Mouse (Mus musculus) frontal cortex, postnatal 14 days (tissue): ENCODE results near the gene Dera.

Experiments used
- DNase-seq, 2 experiments: peaks; one replicate each; pipeline ENCODE4 v3.0.0; 2022; ENCODE audit warnings: low spot score in 2 of 2

Dera gene

DNA sequence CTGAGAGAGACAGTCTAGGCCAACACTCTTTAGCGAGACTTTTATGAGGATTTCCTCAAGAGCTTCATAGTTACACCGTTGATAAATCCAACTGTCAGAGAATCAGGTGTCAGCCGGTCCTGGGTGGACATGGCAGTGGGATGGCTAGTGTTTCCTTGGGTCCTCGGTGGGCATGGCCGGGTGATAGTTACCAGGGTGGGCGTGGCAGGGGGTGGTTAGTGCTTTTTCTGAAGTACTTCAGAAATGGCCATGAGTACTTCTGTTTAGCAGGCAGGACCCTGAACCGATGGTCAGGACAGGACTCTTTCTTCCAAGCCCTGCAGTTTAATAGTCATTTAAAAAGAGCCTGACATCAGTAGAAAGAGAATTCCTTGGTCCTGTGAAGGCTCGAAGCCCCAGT lies 52.5 kb downstream of the Dera start:
- DNase-seq: no peak

DNA sequence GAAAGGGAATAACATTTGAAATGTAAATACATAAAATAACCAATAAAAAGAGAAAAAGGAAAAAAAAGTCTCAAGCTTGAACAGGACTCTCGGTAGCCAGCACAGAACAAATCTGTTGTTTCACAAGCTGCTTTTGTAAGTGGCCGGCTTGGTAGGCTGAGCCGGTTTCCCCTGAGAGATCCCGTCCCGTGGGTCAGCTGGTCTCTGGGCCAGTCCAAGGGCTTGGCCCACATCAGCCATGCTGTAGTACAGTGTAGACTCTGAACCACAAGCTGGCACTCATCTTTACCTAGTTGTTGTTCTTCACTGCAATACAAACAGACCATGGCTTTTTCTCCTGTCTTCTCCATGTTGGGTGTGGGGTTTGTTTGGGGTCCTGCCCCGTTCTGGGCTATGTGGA lies 53.0 kb downstream of the Dera start:
- no peak for DNase-seq

DNA sequence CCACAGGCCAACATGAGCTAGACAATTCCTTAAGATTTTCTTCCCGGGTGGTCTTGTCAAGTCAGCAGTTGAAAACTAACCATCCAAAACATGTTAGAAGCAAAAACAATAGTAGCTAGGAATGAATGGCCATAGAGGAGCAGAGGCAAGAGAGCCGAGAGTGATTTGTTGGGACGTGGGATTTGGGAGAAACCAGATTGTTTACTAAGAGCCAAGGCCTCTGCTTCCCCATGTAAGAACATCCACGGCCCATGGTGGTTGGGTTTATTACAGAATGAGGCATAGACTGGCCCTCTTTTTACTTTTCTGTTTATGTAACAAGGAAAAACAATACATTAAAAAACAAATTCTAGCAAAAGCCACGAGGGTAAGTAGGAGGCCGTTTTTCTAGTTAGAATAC lies 54.4 kb downstream of the Dera start:
- no peak for DNase-seq

DNA sequence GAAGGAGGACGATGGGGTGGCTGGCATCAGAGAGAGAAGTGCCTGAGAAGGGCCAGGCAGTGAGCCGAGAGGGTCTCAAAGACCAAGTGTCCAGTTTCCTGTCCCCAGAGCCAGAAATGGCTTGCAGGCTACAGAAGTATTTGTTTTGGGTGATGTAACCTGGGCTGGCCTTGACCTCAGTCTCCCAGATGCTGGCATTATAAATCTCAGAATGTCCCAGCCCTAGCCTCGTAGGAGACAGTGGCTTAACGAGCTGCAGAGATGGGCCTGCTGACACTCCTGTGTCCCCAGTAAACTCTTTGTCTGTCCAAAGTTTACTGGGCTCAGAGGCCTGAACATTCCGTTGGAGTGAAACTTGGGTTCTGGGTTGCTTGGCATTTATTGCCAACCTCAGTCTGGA lies 55.8 kb downstream of the Dera start:
- no peak for DNase-seq

DNA sequence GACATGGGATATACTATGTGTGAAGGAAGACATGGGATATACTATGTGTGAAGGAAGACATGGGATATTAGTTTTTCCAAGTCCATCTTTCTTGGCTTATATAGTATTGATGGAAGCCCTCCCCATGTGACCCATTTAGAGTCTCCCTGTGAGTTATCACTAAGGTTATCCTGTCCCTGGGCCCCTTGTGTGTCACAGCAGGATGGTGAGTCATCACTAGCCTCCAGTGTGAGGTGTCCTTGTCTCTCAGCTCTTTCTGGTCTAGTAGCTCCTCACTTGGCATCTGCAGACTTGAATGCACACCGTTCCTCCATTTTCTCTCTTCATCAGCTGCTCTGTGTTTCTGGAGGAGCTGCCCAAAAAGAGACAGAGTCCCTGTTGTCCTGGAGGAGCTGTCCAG lies 59.7 kb downstream of the Dera start:
- DNase-seq: no peak

DNA sequence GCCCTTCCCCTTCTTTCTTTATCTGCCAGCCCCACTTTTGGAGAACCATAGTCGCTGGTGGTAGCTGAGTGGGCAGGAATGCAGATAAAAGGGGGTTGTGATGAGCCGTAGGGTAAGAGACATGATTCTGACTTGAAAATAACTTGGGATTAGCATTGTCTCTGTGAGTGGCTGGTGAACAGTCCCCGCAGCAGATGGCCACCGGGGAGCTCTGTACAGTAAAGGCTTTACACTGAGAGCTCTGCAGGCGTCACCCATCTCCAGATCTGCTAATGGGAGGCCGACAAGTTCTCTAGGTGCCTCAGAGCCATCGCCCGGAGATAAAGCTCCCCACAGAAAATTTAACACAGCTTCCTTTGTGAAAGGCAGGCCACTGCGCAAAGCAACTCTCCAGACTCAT lies 62.2 kb downstream of the Dera start:
- peak in 1 of 2 experiments; percentile 11 for DNase-seq

DNA sequence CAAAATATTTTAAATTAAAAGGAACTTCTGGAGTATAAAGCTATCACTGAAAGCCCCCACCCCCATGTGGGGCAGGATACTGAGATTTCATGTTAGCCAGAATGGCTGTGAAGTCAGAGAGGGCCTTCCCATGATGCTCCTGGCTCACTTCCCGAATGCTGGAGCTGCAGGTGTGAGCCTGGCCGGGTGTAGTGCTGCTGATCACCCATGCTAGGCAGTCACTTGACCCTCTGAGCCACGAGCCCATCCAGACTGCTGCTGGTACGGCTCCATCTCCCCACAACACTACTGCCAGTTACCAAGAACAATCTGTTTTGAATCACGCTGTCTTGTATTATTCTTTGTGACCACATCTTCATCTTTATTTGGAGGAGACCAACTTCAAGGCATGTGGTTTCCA lies 68.2 kb downstream of the Dera start:
- DNase-seq: no peak

DNA sequence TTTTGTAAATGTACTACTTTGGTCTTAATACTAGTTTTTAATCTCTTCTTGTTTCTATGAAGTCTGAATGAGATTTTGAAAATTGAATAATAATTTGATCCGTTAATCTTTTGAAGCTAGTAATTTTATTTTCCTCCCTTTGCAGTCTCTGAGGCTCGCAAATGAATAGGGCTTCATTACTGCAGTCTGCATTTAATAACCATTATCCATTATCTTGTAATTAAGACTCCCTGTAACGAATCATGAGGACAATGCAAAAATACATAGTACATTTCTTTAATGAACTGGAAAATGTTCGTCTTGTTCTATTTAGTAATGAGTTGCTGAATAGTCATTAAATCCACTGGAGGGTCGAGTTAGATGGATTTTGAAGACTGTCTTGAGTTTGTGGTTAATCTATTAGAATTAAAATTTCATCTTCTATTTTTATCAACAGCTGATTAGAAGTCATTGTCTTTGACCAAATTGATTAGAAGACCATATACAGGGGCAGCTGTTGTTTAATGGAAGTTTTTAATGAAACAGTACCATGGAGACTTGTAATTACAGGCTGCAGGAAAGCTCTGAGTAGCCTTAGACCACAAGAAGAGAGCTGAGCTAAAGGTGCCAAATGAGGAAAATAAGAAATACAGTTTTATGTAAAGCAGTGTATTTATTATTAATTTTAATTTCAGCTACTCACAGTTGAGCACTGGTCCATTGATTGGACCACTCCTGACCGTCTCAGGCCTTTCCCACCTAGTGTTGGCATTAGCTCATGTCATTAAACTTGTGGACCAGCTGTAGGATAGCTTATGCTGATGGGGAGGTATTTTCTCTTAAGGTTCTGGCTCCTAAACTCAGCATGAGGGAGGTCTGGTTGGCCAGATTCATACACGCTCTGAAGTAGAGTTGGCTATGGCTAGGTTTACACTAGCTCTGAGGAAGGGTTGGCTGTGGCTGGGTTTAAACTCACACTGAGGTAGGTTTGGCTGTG lies 70.0 kb downstream of the Dera start:
- no peak for DNase-seq

DNA sequence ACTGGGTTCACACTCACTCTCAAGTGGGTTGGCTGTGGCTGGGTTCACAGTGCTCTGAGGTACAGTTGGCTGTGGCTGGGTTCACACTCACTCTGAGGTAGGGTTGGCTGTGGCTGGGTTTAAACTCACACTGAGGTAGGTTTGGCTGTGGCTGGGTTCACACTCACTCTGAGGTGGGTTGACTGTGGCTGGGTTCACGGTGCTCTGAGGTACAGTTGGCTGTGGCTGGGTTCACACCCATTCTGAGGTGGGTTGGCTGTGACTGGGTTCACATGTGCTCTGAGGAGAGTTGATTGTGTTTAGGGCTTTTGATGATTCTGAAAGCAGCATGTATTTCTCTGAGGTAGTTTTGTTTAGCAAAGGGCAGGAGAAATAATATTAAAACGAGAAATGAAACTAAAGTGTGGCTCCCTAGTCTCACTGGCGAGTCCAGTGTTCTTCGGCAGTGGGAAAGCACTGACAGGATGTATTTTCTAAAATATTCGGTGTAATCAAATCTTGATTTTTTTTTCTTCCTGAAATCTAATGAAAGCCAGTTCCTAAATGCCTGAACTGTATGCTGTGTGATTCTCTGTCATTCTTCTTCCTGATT lies 70.8 kb downstream of the Dera start:
- DNase-seq: no peak

DNA sequence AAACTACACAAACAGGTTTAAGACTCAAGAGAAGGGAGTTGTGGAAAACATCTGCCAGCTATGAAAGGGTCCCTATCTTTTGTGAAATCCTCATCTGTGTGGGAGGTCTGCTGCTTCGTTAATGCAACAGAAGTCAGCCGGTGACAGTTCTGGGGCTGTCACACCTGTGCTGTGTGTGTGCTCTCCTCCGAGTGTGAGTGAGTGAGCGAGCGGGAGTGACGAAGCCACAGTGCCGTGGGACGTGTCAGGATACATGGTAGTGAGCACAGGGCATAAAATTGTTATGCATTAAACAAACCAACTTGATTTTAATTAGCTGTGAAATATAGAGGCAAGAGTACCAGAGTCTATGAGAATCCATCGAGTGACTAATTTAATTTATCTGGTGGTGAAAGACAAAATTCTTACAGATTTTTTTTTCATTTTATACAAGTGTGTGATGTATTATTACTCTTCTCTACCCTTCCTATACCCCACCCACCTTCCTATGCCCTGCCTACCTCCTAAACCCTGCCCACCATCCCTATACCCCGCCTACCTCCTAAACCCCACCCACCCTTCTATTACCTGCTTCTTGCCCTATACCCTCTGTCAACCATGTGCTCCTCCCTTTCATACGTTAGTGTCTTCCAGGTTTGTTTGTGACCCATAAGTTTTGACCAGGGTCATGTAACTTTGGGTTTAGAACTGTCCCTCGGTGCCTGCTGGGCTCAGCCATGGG lies 74.9 kb downstream of the Dera start:
- DNase-seq: no peak

DNA sequence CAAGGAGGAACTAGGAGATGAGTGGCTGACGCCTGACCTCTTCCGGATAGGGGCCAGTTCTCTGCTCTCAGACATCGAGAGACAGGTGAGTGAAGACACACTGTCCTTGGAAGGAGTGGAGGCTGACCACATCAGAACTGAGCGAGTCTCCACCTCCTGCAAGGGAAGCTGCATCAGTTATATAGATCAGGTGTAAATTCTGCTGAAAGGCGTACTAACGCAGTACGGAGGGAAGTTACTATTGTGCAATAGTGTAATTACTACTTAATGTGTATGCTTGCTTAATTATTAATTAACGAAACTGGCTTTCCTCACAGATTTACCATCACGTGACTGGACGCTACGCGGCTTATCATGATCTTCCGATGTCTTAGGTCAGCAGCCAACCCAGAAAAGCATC lies 82.5 kb downstream of the Dera start:
- DNase-seq: no peak

DNA sequence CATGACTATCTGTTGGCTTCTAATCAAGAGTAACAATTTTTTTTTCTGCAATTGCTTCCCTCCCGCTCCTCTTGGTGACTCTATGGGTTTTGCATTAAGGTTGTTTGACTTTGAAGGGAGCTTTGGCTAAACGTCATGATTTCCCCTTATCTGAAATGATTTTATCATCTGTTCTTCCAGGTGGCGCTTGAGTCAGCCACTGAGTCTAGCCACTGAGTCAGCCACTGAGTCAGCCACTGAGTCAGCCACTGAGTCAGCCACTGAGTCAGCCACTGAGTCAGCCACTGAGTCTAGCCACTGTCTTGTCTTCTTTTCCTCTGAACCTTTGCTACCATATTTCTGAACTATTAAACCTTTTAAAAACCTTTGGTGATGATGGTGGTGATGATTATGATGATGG lies 89.0 kb downstream of the Dera start:
- no peak for DNase-seq

DNA sequence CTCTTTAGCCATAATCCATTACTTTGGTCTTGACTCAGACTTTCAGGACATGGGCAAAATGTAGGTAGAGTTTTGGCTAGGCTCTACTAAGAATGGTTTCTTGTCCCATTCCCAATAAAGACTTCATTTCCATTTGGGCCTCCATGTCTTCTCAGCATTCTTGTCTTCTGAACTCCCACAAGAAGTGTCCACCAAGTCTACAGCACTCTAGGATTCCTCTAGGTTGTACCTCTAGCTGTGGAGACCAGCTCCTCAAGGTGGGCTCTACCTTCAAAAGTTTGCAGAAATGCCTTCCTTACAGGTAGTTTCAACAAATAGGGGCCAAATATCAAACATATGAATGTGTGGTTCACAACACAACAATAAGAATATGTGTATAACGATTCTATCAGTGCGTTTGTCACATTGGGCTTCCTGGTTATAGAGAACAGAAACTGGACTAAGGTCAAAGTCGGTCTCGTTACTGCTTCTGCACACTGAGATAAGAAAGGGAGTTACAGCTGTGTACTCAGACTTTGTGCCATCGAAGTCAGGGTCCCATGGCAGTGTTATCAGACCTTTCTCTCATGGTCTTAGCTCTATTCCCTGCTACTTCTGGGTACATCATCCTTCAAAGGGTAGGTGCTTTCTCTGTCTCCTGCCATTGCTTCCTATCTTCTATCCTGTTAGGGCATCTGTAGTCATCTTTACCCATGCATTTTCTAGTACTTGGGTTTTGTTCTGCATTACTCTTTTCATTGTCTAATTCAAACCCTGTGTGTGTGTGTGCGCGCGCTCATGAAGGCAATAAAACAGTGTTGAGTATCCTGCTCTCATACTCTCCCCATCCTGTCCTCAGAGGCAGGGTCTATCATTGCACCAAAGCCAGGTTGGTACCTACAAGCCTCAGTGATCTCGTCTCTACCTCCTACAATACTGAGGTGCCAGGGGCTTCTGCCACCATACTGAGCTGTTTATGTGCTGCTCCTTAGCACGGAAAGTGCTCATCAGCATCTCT lies 103.2 kb downstream of the Dera start:
- no peak for DNase-seq

DNA sequence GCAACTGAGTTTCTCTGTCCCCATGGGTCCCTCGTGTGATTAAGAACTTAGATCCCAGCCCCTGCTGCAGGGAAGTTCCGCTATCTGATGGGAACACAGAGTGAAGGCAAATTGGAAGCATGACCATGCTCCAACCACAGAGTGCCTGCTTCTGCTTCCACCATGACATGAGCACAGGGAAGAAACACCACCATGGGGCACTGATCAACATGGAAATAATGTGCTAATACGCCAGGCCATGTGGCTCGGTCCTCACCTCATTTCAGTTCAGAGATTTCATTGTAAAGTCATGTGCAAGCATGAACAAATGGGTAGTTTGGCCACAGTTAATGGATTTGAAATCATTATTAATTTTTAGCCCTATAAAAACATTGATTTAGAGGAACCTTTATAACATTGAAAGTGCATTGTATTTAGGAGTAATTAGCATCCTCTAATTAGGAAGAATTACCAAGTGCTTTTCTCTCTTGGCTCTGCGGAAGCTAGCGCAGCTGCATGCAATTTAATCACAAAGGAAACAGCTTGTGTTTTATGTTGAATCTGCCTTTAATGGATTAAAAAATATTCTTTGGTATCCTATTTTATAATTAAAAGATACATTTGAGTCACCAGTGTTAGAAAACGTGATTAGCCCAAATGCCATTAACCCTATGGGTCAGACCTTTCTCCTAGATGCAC lies 115.7 kb downstream of the Dera start:
- no peak for DNase-seq

DNA sequence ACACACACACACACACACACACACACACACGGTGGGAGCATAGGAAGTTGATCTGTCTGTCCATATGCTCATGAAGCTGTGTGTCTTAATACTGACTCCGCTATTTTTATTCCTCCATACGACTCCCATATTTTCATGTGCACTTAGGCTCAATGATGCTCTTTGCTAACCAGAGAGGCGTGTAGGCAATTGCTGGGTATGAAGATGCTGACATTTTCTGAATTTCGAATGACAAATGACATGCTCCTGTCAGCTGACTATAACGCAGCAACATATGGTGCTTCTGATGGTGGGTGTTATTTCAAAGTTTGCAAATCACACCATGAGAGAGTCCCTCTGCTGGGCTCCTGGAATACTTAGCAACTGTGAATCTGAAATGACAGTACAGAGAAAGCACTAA lies 116.3 kb downstream of the Dera start:
- peak; percentile 16 to 19 for DNase-seq

DNA sequence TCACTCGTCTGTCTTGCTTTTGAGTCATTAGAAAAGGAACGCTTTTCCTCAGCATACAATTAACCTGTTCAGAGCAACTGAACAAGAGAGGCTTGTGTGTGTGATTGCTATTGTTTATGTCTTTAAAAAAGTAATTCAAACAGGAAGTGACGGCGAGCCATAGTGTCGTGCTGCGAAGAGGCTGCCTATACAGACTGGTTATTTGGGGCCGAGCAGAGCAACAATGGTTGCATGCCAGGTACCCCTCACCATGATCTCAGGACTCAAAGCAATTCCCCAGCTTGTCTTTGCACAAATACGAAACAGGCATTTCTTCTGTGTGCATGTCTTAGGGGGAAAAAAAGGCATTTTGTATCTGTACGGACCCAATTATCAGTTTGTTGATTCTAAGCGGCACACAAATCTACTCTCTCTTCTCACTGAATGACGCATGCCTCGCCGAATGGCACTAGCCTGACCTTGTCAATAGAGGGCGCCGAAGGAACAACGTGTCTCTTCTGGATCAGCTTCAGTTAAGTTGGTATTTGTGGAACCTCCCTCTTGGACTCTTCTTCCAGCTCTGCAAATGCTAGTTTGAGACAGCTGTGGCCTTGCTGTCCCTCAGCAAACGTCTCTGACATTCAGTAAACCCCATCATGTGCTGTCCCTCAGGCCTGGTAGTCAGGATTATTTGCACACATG lies 117.8 kb downstream of the Dera start:
- DNase-seq: peak; percentile 34 to 62

DNA sequence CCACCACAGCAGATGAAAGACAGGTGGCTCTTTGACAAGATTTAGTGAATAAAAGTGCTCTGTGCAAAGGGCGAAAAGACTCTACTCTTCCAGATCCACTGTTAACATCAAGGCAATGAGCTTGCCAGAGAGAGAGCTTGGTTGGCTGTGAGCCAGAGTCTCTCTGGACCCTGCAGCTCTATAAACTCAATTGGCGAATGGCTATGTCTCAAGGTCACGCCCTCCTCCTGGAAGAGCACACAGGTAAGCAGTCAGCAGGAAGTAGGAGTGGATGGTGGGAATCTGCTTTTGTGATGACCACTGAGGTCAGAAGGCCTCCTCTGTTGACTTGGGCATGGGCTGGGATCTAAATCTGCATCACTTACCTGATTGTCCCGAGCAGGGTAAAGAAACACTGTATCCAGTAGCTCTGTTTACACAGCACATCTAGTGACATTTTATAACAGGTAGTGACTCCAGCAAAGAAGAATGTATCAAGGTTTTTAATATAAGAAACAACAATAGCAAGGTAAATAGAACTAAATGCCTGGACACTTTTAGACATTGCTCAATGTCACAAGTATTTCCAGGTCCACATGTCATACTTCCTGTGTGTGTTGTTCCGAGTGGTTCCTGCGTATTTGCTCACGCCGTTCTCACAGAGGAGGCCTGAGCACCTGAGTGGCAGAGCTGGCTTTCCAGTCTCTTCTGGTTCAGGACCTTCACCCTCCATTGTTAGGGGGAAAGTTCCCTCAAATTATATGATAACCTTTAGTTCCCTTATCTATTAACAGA lies 120.3 kb downstream of the Dera start:
- no peak for DNase-seq

DNA sequence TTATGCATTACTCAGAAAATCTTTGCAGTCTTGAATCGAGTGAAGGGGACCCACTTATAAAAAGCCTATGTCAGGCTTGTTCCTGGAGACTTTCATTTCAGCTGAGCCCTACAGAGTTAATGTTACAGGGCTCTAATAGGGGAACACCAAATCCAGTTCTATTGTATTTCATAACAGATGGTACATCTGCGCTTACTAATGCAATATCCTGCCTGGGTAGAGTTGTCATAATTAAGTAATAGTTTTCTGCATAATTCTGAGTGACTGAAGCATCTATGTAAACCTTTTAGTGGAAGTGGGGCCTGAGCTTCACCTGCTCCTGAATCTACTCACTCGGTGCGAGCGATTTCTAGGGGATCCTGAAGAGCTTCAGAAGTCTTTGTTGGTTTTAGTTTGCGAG lies 131.3 kb downstream of the Dera start:
- no peak for DNase-seq

DNA sequence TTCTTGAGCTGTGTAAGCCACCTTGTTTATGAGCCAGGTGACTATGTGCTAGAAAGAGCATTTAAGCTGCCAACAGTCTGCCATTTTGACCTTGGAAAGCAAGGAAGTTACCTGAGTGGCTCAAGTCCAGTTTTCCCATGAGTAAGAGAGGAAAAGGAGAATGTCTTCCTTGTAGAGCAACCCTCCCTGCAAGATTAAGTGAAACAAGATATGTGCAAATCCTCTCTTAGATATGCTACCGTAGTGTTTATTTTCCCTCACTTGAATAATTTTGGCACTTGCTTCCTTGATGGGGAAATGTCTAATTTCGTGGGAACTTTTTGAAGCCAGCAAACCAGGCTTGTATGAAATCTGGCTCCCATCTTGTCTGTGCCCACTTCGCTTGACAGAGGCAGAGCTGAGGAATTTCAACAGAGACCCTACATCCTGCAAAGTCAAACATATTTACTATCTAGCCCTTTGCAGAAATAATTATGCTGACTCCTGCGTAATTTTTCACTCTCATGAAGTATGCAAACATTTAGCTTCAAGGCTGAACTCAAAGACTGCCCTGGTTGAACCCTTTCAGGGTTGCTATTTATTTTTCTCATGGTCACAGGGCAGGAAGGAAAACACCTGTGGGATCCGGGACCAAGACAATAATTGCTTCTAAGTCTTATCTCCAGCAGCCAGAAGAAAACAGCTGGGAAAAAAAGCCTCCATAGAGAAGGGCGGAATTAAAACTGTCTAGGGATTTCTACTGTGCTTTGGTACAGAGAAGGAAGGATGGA lies 132.0 kb downstream of the Dera start:
- DNase-seq: no peak
